Mouse (Mus musculus): ENCODE measurements at regions not wholly inside any gene's neighbourhood (a gene's known extent, or its start where the extent isn't known, plus 50 kb on each side); places are given as distances from the start of the nearest gene placed in this dataset.

DNA sequence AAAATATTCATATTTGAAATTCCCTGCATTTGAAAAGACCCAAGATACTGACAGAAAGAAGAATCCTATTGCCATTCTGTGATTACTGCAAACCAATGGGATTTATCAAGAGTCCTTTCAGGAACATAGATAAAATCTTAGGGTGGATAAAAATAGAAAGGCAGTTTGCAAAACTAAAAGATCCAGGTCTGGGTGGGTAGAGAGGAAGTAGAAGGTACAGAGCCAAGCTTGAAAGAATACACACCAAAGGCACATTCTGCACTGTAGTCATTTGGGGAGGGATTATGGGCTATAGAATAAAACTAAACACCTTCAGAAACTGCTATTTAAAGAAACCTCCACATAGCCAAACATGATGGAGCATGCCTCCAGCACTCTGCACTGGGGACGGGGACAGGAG, 288.5 kb upstream of the 4930412O13Rik start:
- DNase-seq (ENCODE audit: low spot score), result no peak

DNA sequence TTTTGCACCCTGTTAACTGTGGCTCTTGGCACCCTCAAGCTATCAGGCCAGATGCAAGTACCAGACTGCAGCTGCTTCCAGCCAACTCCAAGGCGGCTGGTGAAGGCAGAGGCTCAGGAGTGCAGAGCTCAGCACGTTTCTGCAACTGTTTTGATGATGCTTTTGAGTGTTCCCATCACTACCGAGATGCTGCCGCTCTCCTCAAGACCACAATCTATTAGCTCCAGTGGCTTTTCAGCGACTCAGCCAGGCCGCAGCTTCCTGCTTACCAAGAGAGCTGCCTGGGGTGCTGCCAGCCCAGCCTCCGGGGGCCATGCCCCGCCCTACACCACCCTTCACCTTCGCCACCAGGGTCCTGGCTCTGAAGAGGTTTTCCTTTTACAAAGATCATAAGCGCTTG, 287.1 kb upstream of the 4930412O13Rik start:
- DNase-seq (ENCODE audit: low spot score), result peak; percentile 40

DNA sequence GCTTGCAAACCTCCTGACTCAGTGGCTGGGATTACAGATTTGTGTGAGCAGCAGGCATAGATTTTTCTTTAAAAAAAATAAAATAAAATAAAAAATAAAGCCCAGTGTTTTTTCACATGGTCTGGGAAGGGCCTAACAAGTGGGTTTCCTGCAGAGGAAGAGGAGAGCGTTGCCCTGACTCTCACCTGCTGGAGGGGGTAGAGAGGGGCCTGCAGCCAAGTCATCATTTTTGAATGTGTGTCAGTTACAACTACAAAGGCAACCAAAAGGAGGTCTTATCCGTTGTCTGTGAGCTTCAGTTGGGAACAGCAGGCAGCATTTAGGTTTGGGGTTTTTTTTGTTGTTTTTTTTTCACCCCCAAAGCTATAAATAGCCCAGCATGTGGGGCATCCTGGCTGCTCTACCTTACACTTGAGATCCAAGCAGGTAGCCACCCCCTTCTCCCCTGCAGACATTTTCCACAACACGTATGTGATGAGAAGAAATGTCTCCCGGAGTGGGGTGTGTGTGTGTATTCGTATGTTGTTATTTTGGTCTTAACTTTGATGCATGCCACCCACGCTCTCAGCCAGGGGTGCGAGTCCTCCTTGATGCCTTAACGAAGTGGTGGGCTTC, 285.7 kb upstream of the 4930412O13Rik start:
- no peak for DNase-seq (ENCODE audit: low spot score)

DNA sequence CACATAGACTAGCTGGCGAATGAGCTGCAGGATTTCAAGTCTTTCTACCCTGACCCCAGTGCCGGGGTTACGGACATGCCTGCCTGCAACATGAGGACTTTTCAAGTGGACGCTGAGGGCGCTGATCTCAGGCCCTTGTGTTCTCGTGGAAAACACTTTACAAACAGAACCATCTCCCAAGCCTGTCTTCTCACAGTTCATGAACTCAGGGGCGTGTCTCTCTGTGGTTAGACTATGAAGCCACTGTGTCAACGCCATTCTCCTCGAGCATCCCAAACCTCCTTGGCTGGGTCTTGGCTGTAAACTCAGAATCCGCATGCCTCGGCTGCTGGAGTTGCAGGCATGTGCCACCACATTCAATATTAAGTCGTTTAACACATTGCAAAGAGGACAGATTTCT, 284.9 kb upstream of the 4930412O13Rik start:
- no peak for DNase-seq (ENCODE audit: low spot score)

DNA sequence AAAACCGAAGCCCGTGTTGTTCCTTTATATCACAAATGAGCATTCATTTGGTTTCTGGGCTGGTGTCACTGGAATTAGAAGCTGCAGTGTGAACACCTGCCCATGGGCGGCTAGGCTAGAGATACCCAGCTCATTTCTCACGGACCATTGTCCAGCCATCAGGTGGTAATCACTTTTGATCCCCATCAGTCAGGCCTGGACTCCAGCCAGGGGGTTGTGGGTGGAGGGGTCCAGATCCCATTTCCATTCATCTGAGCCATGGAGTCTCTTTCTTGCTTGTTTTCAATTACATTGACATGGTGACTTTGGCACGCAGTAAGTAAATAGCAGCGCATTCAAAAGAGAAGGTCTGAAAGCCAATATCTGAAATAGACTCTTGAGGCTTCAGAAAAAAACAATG, 276.1 kb upstream of the 4930412O13Rik start:
- no peak for DNase-seq (ENCODE audit: low spot score)

DNA sequence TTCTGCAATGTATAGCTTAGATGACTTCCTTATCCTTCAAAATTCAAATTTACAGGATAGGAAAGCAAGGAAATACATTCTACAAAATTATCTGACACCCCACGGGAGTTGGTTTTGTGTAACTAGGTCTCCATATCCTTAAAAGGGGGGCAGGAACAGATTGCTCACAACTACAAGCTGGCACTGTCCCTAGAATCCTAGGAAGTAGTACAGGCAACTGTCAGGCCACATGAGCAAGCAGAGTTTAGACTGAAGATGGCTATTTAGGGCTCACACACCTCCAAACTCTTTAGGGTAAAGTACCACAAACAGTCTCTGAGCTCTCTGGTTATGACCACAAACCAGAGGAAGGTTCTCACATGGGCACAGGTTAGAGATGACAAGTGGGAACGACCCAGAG, 273.5 kb upstream of the 4930412O13Rik start:
- no peak for DNase-seq (ENCODE audit: low spot score)

DNA sequence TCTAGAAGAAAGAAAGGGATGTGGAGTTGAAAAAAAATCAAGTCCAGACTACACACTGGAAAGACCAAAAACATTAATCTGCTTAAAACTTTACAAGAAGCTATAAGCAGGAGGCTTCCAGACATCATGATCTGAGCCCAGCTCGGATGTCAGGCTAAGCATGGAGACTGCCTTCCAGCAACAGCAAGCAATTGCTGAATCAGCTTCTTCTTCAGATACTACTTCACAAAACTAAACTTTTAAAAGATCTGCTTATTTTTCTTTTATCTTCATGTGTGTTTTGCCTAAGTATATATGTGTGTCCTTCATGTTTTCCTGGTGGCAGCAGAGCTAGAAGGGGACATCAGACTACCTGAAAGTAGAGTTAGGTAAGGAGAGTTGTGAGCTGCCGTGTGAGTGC, 266.6 kb upstream of the 4930412O13Rik start:
- DNase-seq (ENCODE audit: low spot score), result no peak

DNA sequence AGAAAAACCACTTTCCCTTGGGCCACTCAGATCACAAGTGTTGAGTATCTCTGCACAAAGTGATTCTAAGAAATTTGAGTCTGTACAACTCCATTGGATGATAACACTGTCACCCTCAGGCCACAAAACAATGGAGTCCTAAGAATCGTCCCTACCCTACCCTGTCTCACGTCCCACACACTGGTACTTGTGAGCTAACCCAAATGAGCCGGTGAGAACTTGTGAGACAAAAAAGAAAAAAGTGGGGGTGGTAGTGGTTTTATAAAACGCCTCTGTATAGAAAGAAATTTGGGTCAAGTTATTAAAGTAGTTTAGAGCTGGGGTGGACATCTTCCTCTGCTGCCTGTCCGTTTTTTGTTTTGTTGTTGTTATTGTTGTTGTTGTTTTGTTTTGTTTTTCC, 264.8 kb upstream of the 4930412O13Rik start:
- no peak for DNase-seq (ENCODE audit: low spot score)

DNA sequence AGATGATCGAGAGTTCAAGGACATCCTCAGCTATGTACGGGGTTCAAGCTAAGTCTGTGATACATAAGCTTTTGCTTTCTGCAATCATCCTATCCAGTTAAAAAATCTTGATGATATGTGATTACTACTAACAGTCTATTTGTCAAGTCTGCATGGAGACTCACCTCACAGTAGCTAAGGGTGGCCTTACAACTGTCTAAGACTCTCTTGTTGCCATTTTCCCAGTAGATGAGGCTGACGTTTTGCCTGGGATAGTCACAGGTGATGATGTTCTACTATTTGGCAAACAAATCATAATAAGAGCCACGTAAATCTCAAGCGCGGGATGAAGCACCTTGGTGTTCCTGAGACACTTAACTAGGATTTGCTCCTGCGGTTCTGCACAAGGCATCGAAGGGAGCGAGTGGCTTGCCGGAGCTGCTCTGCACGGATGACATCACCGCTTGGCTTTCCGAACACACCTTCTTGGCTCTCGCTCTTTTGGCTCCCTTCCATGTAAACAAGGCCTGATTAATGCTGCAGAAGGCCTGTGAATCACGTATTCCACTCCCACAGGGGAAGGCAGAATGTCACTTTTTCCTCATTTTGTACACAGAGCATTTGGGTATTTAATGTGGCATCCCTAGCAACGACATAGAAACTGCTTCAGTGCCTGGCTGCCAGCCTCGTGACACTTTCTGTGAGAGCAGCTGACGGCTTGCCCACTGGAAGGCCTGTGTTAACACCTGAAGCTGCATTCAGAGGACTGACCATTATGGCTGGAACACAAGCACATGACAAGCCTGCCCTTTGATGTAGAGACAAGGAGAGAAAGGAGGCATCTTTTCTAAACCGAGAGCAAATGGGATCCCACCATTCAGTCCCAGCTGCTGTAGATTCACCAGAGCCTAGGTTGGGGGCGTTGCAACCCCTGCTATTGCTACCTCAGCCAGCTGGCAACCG, 260.5 kb upstream of the 4930412O13Rik start:
- peak; percentile 79 for DNase-seq (ENCODE audit: low spot score)

DNA sequence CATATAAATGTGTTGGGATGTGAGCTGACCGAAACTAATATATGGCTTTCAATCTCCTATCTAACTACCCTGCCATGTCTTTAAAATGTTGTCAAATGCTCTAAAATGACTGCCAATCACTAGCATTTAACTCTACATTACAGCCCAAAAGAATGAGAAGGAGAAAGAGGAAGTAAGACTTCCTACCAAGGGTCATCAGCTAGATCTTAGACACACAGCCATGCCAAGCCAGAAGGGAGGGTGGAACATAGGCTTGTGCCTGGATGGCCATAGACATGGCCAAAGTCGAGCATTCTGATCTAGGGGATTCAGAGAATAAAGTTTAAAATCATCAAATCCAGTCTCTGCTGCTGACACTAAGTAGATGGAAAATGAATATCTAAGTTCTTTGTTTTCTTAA, 257.4 kb upstream of the 4930412O13Rik start:
- no peak for DNase-seq (ENCODE audit: low spot score)

DNA sequence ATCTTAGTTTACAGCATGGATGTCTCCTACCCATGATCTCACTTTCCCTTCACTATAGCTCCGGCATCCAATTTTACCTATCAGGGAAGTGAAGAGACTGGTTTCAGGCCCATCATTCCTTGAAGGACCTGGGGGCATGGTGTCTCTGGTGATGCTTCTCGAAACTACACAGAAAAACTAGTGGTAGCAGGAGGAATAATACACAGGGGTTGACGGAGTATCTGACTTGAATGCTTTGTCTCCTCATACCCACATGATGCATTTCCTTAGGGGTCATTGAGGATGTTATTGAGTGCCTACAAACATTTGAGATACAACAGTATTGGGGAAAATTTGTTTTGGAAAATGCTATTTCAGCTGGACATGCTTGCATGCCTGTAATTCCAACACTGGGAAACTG, 253.0 kb upstream of the 4930412O13Rik start:
- no peak for DNase-seq (ENCODE audit: low spot score)

DNA sequence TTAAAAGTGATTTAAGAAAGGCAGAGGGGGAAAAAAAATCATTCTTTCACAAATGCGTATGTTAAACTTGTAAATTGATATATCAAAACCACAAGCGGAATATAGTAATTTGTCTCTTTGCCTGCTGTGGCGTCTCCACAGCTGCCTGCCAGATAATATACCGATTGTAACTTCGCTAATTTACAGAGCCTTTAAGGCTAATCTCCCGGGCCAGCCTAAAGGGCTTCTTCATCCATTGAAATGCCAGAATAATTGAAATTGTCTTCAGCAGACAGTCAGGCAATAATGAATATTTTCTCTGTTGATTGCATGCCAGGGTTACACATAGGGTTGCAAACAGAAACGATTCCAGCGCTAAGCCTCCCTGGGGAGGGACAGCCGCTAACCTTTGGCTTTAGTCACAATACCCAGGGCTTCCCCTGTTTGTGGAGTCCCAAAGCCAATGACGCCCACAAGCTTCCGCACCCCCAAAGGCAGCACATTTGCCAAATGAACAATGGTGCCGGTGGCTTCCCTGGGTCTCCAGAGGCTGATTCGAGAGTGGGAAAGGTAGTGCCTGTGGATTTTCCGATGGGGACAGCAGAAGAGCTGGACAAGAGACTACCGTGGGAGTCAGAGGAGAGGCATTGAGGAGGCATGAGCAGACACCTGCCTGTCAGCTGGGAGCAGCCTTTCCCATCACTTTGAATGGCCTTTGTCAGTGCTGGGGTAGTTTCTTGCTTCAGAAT, 248.2 kb upstream of the 4930412O13Rik start:
- DNase-seq (ENCODE audit: low spot score), result no peak

DNA sequence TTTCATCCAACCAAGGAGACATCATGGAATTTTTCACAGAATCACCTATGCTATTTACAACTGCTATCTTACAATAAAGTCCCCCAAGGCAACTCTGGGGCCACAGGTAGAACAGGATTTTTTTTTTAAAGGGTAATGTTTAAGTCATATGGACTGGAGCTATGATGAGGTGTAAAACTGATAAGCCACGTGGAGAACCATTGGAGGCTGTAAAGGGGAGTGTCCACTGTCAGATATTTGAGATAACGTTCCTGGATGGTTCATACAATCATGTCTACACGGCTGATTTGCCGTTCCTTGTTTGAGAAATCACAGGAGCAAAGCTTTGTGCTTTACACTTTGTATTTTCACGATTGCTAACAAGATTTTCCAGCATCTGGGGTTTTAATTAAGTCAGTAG, 241.8 kb upstream of the 4930412O13Rik start:
- no peak for DNase-seq (ENCODE audit: low spot score)

DNA sequence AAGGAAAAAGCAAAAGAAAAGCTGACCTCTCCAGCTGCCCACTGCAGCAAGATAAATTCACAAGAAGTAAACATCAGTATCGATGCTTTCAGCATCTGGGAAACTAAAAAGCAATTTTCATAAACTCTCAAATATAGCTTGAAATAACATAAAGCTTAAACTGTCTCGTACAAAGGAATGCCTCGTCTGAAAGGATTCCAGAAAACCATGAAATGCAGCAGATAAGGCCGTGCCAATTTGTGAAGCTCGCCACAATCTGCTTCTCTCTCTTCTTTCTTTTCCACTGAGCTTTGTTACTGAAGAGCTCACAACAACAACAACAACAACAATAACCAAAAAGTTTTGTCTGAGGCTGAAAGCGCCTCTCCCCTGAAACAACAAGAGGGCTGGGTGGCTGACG, 239.4 kb upstream of the 4930412O13Rik start:
- no peak for DNase-seq (ENCODE audit: low spot score)

DNA sequence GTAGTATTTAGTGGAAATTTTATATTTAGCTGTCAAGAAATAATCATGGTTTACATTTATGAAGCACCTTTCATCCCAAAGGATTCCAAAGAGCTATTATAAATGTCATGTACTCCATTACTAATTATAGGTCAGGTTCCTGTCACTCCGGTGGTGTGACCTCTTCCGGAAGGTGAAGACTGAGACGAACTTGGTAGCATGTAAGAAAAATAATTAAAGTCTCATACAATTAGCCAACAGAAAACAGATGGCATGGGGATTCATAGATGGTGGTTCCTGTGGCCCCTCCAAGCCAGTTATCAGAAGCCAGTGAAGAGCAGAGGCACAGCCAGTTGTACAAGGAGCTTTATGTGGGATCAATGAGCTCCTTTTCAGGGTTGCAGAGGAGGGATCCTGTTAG, 238.6 kb upstream of the 4930412O13Rik start:
- DNase-seq (ENCODE audit: low spot score), result no peak

DNA sequence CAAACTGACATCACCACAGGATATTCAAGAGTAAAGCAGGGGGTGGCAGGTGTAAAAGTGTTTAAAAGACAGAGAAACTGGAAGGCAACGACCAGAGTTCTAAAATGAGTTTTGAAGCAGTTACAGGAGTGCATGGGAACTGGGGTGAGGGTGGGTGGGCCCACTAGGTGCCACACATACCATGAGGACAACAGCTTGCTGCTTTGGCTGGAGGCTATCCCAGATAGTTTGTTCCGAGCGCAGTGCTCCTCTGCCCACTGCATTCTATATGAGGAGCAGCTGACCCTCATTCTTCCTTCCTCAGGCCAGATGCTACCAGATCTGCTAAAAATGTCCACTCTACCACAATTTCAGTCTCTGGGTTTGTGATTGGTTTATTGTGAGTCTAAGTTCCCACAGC, 234.6 kb upstream of the 4930412O13Rik start:
- no peak for DNase-seq (ENCODE audit: low spot score)

DNA sequence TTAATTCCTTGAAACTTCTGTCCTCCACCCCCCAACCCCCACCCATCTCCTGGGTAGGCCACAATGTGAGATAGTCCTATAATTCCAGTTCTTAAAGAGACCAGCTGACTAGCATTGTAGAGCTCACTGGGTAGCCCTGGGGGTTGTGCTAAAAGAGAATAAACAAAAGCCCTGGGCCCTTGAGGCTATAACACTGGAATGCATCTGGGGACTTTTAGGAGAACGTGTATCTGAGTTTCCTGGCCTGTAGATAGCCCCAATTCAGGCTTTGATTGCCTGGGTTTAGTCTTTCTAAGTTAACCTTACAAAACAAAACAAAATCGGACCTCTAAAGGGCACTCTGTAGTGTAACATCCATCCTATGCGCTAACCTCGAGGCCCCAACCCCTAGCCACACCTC, 234.1 kb upstream of the 4930412O13Rik start:
- DNase-seq (ENCODE audit: low spot score), result no peak

DNA sequence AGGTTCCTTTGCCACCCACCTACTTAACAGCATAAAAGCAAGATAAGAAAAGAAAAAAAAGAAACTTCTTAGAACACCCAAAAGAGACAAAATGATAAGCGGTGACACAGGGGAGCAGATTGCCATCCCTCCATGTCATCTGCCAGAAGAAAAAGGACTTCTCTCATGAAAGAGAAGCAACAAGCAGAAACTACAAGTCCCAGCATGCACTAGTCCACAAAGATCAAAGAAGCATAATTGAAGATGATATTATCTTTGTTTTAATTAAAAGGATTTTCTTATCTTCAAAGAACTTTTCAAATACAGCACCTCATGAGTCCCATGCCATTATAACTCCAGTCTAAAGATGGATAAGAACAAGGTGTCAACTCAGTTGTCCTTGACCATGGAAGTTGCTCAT, 231.0 kb upstream of the 4930412O13Rik start:
- DNase-seq (ENCODE audit: low spot score), result no peak

DNA sequence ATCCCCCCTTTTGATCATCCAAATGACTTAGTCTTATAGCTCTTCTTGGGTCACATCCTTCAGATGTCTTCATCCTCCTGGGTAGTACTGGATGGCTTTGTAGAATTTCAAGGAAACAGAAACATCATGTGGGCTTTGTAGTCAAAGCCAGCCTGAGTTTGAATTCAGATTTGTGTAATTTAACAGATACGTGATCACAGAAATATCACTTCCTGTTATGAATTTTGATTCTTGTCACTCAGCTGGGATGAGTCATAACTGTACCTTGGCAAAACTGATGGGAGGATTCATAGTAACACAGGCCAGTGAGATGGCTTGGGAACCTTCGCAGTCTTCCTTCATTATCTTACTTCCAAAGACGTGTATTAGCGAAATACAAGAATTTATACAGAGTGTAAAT, 222.2 kb upstream of the 4930412O13Rik start:
- no peak for DNase-seq (ENCODE audit: low spot score)

DNA sequence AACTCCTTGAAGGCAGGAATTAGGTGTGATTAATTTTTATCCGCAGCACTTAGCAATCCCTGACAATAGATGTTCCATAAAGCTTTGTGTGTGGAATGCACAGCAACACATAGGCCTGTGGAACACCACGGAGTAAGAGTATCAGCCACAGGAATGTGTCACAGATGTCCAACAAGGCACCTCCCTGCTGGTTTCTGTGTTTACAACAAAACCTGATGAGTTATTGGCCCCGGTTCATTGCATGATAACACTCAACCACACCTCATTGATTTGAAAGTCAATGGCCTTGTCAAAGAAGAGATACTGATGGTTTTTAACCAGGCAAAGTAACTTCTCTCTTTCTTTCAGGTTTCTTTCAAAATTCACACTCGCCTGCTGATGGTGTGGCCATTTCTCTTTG, 211.4 kb upstream of the 4930412O13Rik start:
- no peak for DNase-seq (ENCODE audit: low spot score)

DNA sequence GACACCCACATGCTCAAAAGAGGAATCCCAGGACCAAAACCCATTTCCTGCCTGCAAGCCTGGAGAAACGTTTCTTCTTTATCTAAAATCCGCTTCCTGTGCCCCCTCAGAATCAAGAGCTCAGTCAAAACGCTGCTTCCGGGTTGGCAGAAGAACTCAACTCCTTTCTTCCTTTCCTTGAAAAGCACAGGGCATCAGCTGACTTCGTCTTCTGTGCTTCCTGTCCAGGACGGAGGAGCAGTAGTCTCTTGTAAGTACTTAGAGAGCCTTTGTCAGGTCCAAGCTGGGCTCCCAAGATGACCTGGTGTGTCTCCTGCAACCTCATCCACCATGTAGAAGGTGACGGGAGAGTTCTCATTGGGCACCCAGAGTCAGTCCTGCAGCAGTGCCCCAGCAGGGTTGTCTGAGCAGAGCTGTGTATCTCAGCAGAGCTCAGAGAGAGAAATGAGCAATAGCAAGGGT, 199.3 kb upstream of the 4930412O13Rik start:
- DNase-seq (ENCODE audit: low spot score), result peak; percentile 9

DNA sequence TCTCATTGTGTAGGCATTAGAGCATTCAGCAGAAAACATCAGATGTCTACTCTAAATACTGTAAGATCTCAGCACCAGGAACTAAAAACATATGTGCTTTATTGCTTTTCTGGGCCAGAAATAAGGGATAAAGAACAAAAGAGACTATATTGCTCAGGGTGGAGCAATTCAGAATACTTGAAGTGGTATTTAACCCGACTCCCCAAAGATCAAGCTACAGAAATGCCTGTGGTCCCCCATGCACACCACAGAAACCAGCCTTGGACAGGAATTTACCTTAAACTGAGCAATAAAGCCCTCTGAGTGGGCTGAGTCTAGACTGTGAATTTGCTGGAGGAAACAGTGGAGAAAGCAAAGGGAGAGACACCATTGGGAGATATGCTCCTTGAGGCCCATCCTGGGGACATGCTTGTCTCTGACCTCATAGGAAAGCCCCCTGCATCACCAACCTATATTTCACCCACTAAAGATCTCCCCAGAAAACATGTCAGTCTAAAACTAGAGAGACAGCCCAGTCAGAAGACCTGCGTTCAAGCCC, 197.3 kb upstream of the 4930412O13Rik start:
- no peak for DNase-seq (ENCODE audit: low spot score)

DNA sequence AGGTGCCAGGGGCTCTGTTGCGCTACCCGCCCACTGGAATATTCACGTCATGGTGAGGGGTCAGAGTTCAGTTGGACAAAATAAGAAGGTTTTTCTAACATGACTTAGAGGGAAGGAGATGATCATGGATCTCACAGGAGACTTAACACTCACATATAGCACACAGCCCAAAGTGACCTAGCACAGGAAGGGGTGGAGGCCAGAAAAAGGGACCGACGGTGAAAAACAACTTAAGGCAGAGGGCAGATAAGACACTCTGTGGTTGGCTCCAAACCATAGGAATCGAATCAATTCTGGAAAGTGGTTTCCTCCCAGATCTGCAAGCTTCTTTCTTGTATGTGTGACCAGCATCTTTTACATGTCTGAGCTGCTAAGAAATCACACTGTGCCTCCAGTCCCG, 192.9 kb upstream of the 4930412O13Rik start:
- no peak for DNase-seq (ENCODE audit: low spot score)
